Mouse (Mus musculus) C2C12 (cell line): ENCODE data around the gene Itih2. TPM values are rescaled to one million over a fixed set of nuclear protein-coding genes. Genes with fewer than 3 reads are reported as not detected.

ENCODE experiments used
- H3K27me3 ChIP-seq: one replicate; pipeline ENCODE4 v1.6.1; 2011; ENCODE audit not compliant: control insufficient read depth, insufficient read depth, insufficient read length
- H3K36me3 ChIP-seq: one replicate; pipeline ENCODE4 v1.6.1; 2011; ENCODE audit not compliant: control insufficient read depth, insufficient read depth
- H3K4me3 ChIP-seq: one replicate; pipeline ENCODE4 v1.5.1; 2011; ENCODE audit warnings: mild to moderate bottlenecking, control low read depth; ENCODE audit not compliant: poor library complexity, insufficient read depth, severe bottlenecking
- H3K79me2 ChIP-seq: one replicate; pipeline ENCODE4 v1.6.1; 2011; ENCODE audit not compliant: control insufficient read depth, insufficient read depth
- H3K79me3 ChIP-seq: one replicate; pipeline ENCODE4 v1.6.1; 2011; ENCODE audit warnings: low read depth, control low read depth
- H3ac ChIP-seq: one replicate; pipeline ENCODE3; 2011; ENCODE audit warnings: low read depth; ENCODE audit not compliant: control insufficient read depth, insufficient read length
- CEBPB ChIP-seq: IDR thresholded peaks from one replicate; pipeline ENCODE4 v1.6.1; 2011; ENCODE audit warnings: low read depth, mild to moderate bottlenecking, control low read depth, moderate library complexity
- CTCF ChIP-seq: IDR thresholded peaks from one replicate; pipeline ENCODE4 v1.5.1; 2011; ENCODE audit not compliant: control insufficient read depth, insufficient read depth, insufficient read length
- FOSL1 ChIP-seq: IDR thresholded peaks from one replicate; pipeline ENCODE4 v1.8.0; 2011; ENCODE audit warnings: mild to moderate bottlenecking, low read length; ENCODE audit not compliant: poor library complexity, insufficient read depth, severe bottlenecking
- MAX ChIP-seq: IDR thresholded peaks from one replicate; pipeline ENCODE4 v1.6.1; 2011; ENCODE audit warnings: mild to moderate bottlenecking, control low read depth
- MYOD1 ChIP-seq: IDR thresholded peaks from one replicate; pipeline ENCODE4 v1.6.1; 2011; ENCODE audit warnings: low read depth; ENCODE audit not compliant: control insufficient read depth, insufficient read length
- MYOG ChIP-seq: IDR thresholded peaks from one replicate; pipeline ENCODE4 v1.6.1; 2011; ENCODE audit not compliant: control insufficient read depth, insufficient read length; ENCODE audit errors: extremely low read depth
- USF1 ChIP-seq: IDR thresholded peaks from one replicate; pipeline ENCODE4 v1.6.1; 2011; ENCODE audit warnings: low read depth, mild to moderate bottlenecking, control low read depth, moderate library complexity
- polyA plus RNA-seq: library from polyadenylated mRNA; unstranded; fragments of >200 nt; fragmentation: generic; extraction: Trizol; gene quantifications from one replicate; pipeline ENCODE4 v1.2.1, GENCODE M21; 2012; ENCODE audit warnings: missing spikeins

Gene Itih2
- polyA plus RNA-seq, 1 experiment, result not detected

DNA sequence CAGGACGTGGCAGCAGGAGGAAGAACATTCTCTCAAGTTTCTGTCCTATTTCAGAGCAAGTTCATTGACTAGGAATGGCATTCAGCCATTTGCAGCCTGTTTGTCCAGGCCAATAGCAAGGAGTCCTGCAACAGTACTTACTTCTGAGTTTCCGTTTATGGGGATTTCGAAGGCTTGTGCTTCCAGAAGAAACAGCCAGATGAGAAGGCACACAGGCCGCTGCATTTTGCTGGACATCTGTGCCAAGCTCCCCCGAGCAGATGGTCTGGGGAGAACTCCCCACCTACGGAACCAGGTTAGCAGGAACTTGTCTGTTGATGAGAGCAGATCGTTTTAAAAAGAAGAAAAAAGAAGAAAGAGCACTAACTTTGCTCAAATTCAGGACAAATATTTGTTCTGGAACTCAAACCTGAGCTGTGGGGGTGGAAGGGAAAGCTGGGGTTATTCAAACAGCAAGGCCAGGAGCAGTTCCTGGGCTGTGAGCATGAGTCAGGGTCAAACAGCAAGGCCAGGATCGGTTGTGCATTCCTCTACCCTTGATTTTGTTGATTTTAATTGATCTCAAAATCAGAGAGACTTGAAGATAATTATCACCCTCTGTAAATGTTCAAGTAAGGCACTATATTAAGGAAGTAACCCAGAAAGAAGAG lies 730 bp downstream of the Itih2 start:
- no peak for TF ChIP-seq MYOG
- TF ChIP-seq USF1, result no peak
- no peak for TF ChIP-seq MAX
- no peak for TF ChIP-seq CTCF
- no peak for TF ChIP-seq MYOD1
- TF ChIP-seq CEBPB, result no peak
- no peak for TF ChIP-seq FOSL1
- no peaks in the 10 kb centered on the region for H3K79me2 ChIP-seq
- H3ac ChIP-seq, result no peak overlapping the region
- H3K27me3 ChIP-seq, result no peaks in the 10 kb centered on the region
- H3K36me3 ChIP-seq, result no peaks in the 10 kb centered on the region
- no peaks in the 10 kb centered on the region for H3K79me3 ChIP-seq
- no peak overlapping the region for H3K4me3 ChIP-seq

DNA sequence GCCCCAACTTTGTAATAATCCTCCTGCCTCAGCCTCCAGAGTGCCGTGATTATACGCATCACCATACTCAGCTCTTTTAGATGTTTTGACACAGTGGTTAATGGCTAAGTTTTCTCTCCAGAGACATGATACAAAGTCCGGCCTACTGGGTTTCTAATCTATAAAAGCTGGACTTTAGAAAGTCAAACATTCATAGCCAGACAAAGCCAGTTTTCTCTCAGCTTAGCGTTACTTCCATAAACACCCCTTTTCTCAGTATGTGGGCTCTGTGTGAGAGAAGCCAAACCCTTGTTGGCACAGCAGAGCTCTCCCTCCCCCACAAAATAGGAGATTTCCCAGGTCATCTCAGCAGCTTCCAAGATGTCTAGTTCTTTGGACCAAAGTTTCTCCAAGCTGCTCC lies 2.6 kb downstream of the Itih2 start:
- H3ac ChIP-seq, result no peak overlapping the region
- no peak overlapping the region for H3K4me3 ChIP-seq
- H3K79me3 ChIP-seq, result no peaks in the 10 kb centered on the region
- no peaks in the 10 kb centered on the region for H3K79me2 ChIP-seq
- TF ChIP-seq MYOG (no peak), MYOD1 (no peak), USF1 (no peak), CTCF (no peak), MAX (no peak), FOSL1 (no peak), CEBPB (no peak)
- no peaks in the 10 kb centered on the region for H3K36me3 ChIP-seq
- H3K27me3 ChIP-seq, result no peaks in the 10 kb centered on the region

DNA sequence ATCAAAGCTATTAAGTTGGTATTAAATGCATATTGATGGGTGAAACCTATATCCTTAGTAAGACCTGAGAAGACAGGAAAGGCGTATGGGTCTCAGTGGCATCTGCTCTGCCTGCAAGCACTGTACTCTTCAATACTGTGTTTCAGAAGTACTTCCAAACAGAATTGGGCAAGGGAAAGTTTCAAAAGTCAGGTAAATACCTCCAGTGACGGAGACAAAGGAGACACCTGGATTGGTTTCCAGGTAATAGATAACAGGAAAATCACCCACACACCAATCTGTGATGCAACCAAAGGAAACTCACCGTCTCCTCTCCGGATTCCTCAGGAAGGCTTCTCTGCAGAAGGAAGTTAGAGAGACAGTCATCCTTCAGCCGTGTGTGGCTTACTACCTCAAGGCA lies 3.7 kb downstream of the Itih2 start:
- no peak overlapping the region for H3K4me3 ChIP-seq
- no peaks in the 10 kb centered on the region for H3K36me3 ChIP-seq
- H3K79me3 ChIP-seq, result no peaks in the 10 kb centered on the region
- TF ChIP-seq FOSL1 (no peak), MAX (no peak), CEBPB (no peak), USF1 (no peak), CTCF (no peak), MYOG (no peak), MYOD1 (no peak)
- H3K79me2 ChIP-seq, result no peaks in the 10 kb centered on the region
- H3K27me3 ChIP-seq, result no peaks in the 10 kb centered on the region
- no peak overlapping the region for H3ac ChIP-seq

DNA sequence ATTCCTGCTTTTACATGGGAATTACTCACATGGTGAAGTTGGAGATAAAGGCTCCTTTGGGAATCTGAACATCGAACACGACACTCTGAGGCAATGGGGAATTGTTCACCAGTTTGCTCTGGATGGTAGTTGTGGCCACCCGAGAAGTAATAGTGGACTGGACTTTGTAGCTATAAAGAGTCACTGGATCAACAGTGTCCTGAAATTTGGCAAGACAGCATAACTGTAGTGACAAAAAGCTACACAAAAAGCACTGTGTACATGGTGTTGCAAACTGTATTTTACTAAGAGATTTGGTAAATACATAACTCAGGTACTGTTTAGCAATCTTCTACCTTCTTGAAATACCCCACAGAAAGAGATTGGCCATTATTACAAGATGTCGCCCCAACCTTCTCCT lies 5.1 kb downstream of the Itih2 start:
- H3K36me3 ChIP-seq, result no peaks in the 10 kb centered on the region
- no peak overlapping the region for H3K4me3 ChIP-seq
- no peaks in the 10 kb centered on the region for H3K79me3 ChIP-seq
- TF ChIP-seq MYOG, result no peak
- TF ChIP-seq USF1, result no peak
- no peak for TF ChIP-seq CTCF
- no peak for TF ChIP-seq MAX
- TF ChIP-seq FOSL1, result no peak
- no peak for TF ChIP-seq CEBPB
- no peak for TF ChIP-seq MYOD1
- H3ac ChIP-seq, result no peak overlapping the region
- H3K79me2 ChIP-seq, result no peaks in the 10 kb centered on the region
- no peaks in the 10 kb centered on the region for H3K27me3 ChIP-seq

DNA sequence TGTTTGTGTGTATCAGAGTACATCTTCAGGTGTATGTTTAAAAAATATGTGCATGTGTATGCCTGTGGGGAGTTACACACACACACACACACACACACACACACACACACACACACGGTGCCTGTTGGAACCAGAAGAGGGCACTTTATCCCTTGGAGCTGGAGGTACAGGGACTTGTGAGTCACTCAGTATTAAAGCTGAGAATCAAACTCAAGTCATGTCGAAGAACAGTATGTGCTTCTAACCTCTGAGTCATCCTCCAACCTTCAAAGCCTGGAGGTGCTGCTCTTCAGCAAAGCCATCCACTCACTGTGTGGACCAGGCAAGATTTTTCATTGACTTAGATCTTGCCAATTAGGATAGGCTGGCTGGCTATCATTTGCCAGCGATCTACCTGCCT lies 9.4 kb downstream of the Itih2 start:
- Histone ChIP-seq H3K79me2 (no peaks in the 10 kb centered on the region), H3K79me3 (no peaks in the 10 kb centered on the region), H3K27me3 (no peaks in the 10 kb centered on the region), H3K4me3 (no peak overlapping the region), H3ac (no peak overlapping the region), H3K36me3 (no peaks in the 10 kb centered on the region)
- TF ChIP-seq CEBPB (no peak), MYOG (no peak), CTCF (no peak), MYOD1 (no peak), FOSL1 (no peak), USF1 (no peak), MAX (no peak)
